In the genomic region with DNA sequence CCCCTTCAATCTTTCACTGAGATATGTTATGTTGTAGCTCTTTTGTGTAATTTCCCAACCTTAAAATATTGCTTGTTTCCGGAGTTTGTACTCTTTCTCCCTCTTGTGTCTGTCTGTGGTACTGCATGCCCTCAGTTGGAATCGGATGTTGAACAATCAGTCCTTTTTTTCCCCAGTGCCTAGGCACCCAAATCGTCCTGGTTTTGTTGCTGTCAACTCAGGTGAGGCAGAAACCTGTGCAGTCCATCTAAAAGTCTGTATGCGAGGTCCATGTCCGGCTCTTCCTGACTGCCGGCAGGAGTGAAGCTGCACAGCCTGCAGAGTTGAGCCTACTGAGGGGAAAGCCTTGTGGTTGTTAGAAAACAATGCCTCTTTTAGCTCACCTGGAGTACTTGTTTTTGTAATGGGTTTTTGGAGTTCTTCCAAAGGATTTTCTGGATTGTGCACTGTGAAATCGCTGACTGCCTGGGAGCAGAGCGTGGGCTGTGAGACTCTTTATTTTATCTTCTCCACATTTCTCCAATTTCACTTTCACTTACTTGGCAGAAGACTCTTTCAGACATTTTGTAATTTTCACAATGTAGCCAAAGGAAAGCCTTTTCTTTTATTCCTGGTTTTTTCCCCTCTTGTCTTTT, we compare ENCODE assay signal across 9 mouse cellular contexts. TPM values are rescaled to one million over a fixed set of nuclear protein-coding genes. Genes with fewer than 3 reads are reported as not detected.
A peak's percentile ranks its signal among the peaks of the same experiment; 100 is the strongest.
DNase-seq lines count a peak whose midpoint lies in the region; ATAC-seq and TF ChIP-seq lines count a peak whose summit lies in the region.
"Had no signal": no experiment of that assay in that cellular context is flagged by ENCODE, and none has a peak within 500 bp of the region (broad histone marks: within the 10 kb centered on the region; RNA-seq: fewer than 3 reads in every experiment).

No protein-coding gene starts in this region.

- H3K4me3 ChIP-seq in heart, embryonic 11.5 days (ENCODE audit: low read depth, low read length), result no peak overlapping the region
- peak overlapping the region; percentile 65 for H3K4me3 ChIP-seq in megakaryocyte, embryonic 14.5 days (replicated peaks)
- H3K4me3 ChIP-seq: neural tube, embryonic 12.5 days had no signal

- H3K9ac ChIP-seq in heart, embryonic 11.5 days (ENCODE audit: low read depth, low read length), result no peak overlapping the region
- H3K9ac ChIP-seq: neural tube, embryonic 12.5 days had no signal

- ATAC-seq in heart, embryonic 11.5 days (replicated peaks; ENCODE audit: insufficient number of reproducible peaks, low FRiP score, low TSS enrichment), result no peak
- ATAC-seq in Patski, result no peak

- CTCF ChIA-PET in Patski (lab: Charles Lee), result interaction anchor here (0.7 to 4.2 kb wide), 38 partner anchors 9 to 468 kb away, joined by 3 to 27 read pairs (median 4); a partner anchor contains a TSS

- no peak overlapping the region for H3K27ac ChIP-seq in heart, embryonic 11.5 days (ENCODE audit: low read depth, low read length)
- H3K27ac ChIP-seq: neural tube, embryonic 12.5 days had no signal

- peak; percentile 89 for DNase-seq in heart, adult 11 months
- DNase-seq in Patski (ENCODE audit: low read depth, low spot score), result peak; percentile 53
- peak; percentile 38 for DNase-seq in cerebellum, adult 9-11 months
- DNase-seq in gastrocnemius, postnatal 25 days, result peak; percentile 13
- DNase-seq in layer of hippocampus, postnatal 10 days (ENCODE audit: low spot score in 2 of 2), result peak; percentile 72 to 79
- DNase-seq in spleen, postnatal 10 days (ENCODE audit: low spot score in 2 of 2), result peak; percentile 57 to 74

- no peak overlapping the region for H3K4me2 ChIP-seq in heart, embryonic 11.5 days
- H3K4me2 ChIP-seq: neural tube, embryonic 12.5 days had no signal

- peak; percentile 89 for TF ChIP-seq CTCF in Patski (IDR thresholded peaks at IDR 0.05)

- H3K36me3 ChIP-seq in heart, embryonic 11.5 days (ENCODE audit: control insufficient read depth, insufficient read depth, low read length), result 0 out of 2 replicates have a peak, but pooled peaks cover 3% of the 10 kb centered on the region
- peaks cover 92% of the 10 kb centered on the region for H3K36me3 ChIP-seq in megakaryocyte, embryonic 14.5 days (replicated peaks; ENCODE audit: low read length)

- in situ Hi-C loops in Patski (cut with MboI; ENCODE audit: low pct_unique_long_range_greater_than_20kb), result loop anchor here (5.0 kb wide), 1 partner anchor 473 kb away; no protein-coding TSS in a partner anchor

- no peaks in the 10 kb centered on the region for H3K9me3 ChIP-seq in heart, embryonic 11.5 days (replicated peaks; ENCODE audit: control insufficient read depth, low read length)
- no peaks in the 10 kb centered on the region for H3K9me3 ChIP-seq in megakaryocyte, embryonic 14.5 days
- H3K9me3 ChIP-seq: neural tube, embryonic 12.5 days had no signal

- 0 out of 2 replicates have a peak, but pooled peaks cover 2% of the 10 kb centered on the region for H3K4me1 ChIP-seq in heart, embryonic 11.5 days (ENCODE audit: control insufficient read depth, insufficient read depth, low read length)
- peaks cover 60% of the 10 kb centered on the region for H3K4me1 ChIP-seq in megakaryocyte, embryonic 14.5 days
- H3K4me1 ChIP-seq: neural tube, embryonic 12.5 days had no signal

- POLR2A ChIA-PET in Patski (lab: Charles Lee), result no interaction called here

- H3K27me3 ChIP-seq in heart, embryonic 11.5 days (ENCODE audit: control insufficient read depth, insufficient read depth, low read length), result no peaks in the 10 kb centered on the region
- H3K27me3 ChIP-seq in Patski, result no peaks in the 10 kb centered on the region
- no peaks in the 10 kb centered on the region for H3K27me3 ChIP-seq in megakaryocyte, embryonic 14.5 days (replicated peaks)
- H3K27me3 ChIP-seq: neural tube, embryonic 12.5 days had no signal

- WGBS in heart, embryonic 11.5 days (ENCODE audit: insufficient replicate concordance), result 65% methylated on average over 8 of the region's 8 CpGs

RNA-seq across cellular contexts. Expression of a gene that starts 11.4 kb away (rescaled TPM):
- polyA plus RNA-seq in heart, embryonic 11.5 days (2014; fragmentation: Nextera tagmentation; extraction: Ambion mirVana), result 92.5 and 100 TPM in 2 replicates
- polyA plus RNA-seq in Patski (2021), result 191 TPM
- 10 to 100 TPM; 65.9 to 67.8 TPM for total RNA-seq in gastrocnemius, postnatal 25 days (2021)
- 100 to 1,000 TPM; 102 to 106 TPM for total RNA-seq in layer of hippocampus, postnatal 10 days (2021)
- 12.5 and 13.6 TPM in 2 replicates for polyA plus RNA-seq in megakaryocyte, embryonic 14.5 days (2012; ENCODE audit: insufficient read depth, low replicate concordance)

Comparison
In these comparisons a context has a peak if more than half of its experiments do, and no peak if none do; other contexts are left out.
1. DNase-seq: peak in every context shown above with its lines; median percentile 89 in heart, adult 11 months; 76 in layer of hippocampus, postnatal 10 days; 66 in spleen, postnatal 10 days; 53 in Patski; 38 in cerebellum, adult 9-11 months; 13 in gastrocnemius, postnatal 25 days.